ENCODE assay signal across 10 mouse cellular contexts in the genomic region with DNA sequence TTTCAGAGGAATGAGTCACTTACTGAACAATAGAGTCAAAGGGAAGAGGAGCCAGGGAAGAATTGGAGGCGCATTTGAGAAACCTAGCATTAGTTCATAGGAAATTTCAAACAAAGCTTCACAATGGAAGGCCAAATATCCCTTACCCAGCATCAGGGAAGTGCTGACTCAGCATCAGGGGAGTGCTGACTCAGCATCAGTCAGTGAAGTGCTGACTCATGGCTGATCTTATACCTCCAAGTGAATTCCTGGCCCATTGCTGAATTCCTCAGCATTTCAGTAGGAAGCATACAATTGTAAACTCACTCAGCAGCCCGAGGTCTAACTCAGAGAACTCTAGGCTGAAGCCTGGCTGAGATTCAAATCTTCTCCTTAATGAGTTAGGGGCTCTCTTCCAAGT.
DNase-seq lines count a peak whose midpoint lies in the region; ATAC-seq and TF ChIP-seq lines count a peak whose summit lies in the region.
"Had no signal": no experiment of that assay in that cellular context is flagged by ENCODE, and none has a peak within 500 bp of the region (broad histone marks: within the 10 kb centered on the region; RNA-seq: fewer than 3 reads in every experiment).

No protein-coding gene starts in this region.

- no peaks in the 10 kb centered on the region for H3K79me2 ChIP-seq in MEL (ENCODE audit: control insufficient read depth, insufficient read depth, low read length, poor library complexity)

- no peaks in the 10 kb centered on the region for H3K36me3 ChIP-seq in hindbrain, embryonic 10.5 days
- H3K36me3 ChIP-seq in hindbrain, embryonic 14.5 days (replicated peaks; ENCODE audit: control insufficient read depth, insufficient read depth) = no peaks in the 10 kb centered on the region
- H3K36me3 ChIP-seq in MEL (ENCODE audit: control insufficient read depth in 1 of 2, insufficient read depth in 2 of 2, low read length in 2 of 2) = peaks cover 0 to 8% of the 10 kb centered on the region in 2 experiments; a peak in 2 of 4 replicates
- H3K36me3 ChIP-seq in midbrain, embryonic 15.5 days (replicated peaks) = no peaks in the 10 kb centered on the region
- H3K36me3 ChIP-seq: limb, embryonic 12.5 days had no signal

- H3K4me1 ChIP-seq in hindbrain, embryonic 10.5 days (replicated peaks) = peaks cover 38% of the 10 kb centered on the region
- 0 out of 2 replicates have a peak, but pooled peaks cover 15% of the 10 kb centered on the region for H3K4me1 ChIP-seq in hindbrain, embryonic 14.5 days (replicated peaks; ENCODE audit: control insufficient read depth, insufficient read depth, low read length)
- peaks cover 0 to 16% of the 10 kb centered on the region in 2 experiments; a peak in 2 of 4 replicates for H3K4me1 ChIP-seq in MEL (ENCODE audit: control insufficient read depth in 1 of 2, insufficient read depth in 2 of 2, low read length in 2 of 2)
- peaks cover 15% of the 10 kb centered on the region for H3K4me1 ChIP-seq in midbrain, embryonic 15.5 days

- TF ChIP-seq EP300 in MEL (IDR thresholded peaks at IDR 0.05; ENCODE audit: low read depth in 1 of 2, low read length in 2 of 2) = no peak

- peak; percentile 14 for DNase-seq in hindbrain, embryonic 10.5 days (ENCODE audit: low spot score)
- DNase-seq in hindbrain, embryonic 14.5 days (ENCODE audit: low spot score) = no peak
- DNase-seq in 3134 (ENCODE audit: extremely low read depth, insufficient read length, low spot score) (peak; percentile 30), MEL (ENCODE audit: low read depth, low spot score) (no peak)
- DNase-seq in fibroblast of lung, adult 2 months (ENCODE audit: low read depth) = peak; percentile 44
- no peak for DNase-seq in thymus, postnatal 4 days
- DNase-seq: right cerebral cortex, postnatal 25 days had no signal

- no peak overlapping the region for H3K9ac ChIP-seq in hindbrain, embryonic 14.5 days
- no peak overlapping the region for H3K9ac ChIP-seq in MEL (ENCODE audit: control insufficient read depth, low read depth, low read length, poor library complexity, severe bottlenecking)
- no peak overlapping the region for H3K9ac ChIP-seq in midbrain, embryonic 15.5 days
- H3K9ac ChIP-seq: limb, embryonic 12.5 days had no signal

- no peak overlapping the region for H3K4me2 ChIP-seq in hindbrain, embryonic 14.5 days (replicated peaks)
- H3K4me2 ChIP-seq in midbrain, embryonic 15.5 days = no peak overlapping the region
- H3K4me2 ChIP-seq: limb, embryonic 12.5 days had no signal

- 70% methylated on average over 2 of the region's 2 CpGs for WGBS in hindbrain, embryonic 10.5 days
- WGBS in hindbrain, embryonic 14.5 days = 57% methylated on average over 2 of the region's 2 CpGs
- 54% methylated on average over 2 of the region's 2 CpGs for WGBS in midbrain, embryonic 15.5 days

- no peak for TF ChIP-seq POLR2A in MEL (IDR thresholded peaks at IDR 0.05; ENCODE audit: control insufficient read depth in 1 of 2, insufficient read depth in 1 of 2, low read depth in 1 of 2, low read length in 2 of 2, poor library complexity in 1 of 2)

- no peak for TF ChIP-seq CTCF in MEL (IDR thresholded peaks at IDR 0.05 in 2 of 3, conservative IDR thresholded peaks at IDR 0.05 in 1 of 3; ENCODE audit: control insufficient read depth in 1 of 3, insufficient read depth in 1 of 3, low read depth in 2 of 3, low read length in 3 of 3, poor library complexity in 1 of 3, severe bottlenecking in 1 of 3)

- no peaks in the 10 kb centered on the region for H3K27me3 ChIP-seq in hindbrain, embryonic 10.5 days (ENCODE audit: insufficient read depth, poor library complexity, severe bottlenecking)
- no peaks in the 10 kb centered on the region for H3K27me3 ChIP-seq in hindbrain, embryonic 14.5 days (ENCODE audit: control insufficient read depth, insufficient read depth, low read length)
- H3K27me3 ChIP-seq in MEL (ENCODE audit: control insufficient read depth in 1 of 2, insufficient read depth in 2 of 2, low read length in 2 of 2) = no peaks in the 10 kb centered on the region
- no peaks in the 10 kb centered on the region for H3K27me3 ChIP-seq in midbrain, embryonic 15.5 days (replicated peaks)
- H3K27me3 ChIP-seq: limb, embryonic 12.5 days had no signal

- TF ChIP-seq RAD21 in MEL (IDR thresholded peaks at IDR 0.05; ENCODE audit: low read depth, low read length) = no peak

- no peak for ATAC-seq in hindbrain, embryonic 14.5 days (ENCODE audit: low FRiP score)
- no peak for ATAC-seq in midbrain, embryonic 15.5 days (replicated peaks)

- no peaks in the 10 kb centered on the region for H3K9me3 ChIP-seq in hindbrain, embryonic 10.5 days
- H3K9me3 ChIP-seq in hindbrain, embryonic 14.5 days (ENCODE audit: control insufficient read depth, low read length) = no peaks in the 10 kb centered on the region
- H3K9me3 ChIP-seq in MEL (replicated peaks; ENCODE audit: insufficient read depth, low read length) = no peaks in the 10 kb centered on the region
- no peaks in the 10 kb centered on the region for H3K9me3 ChIP-seq in midbrain, embryonic 15.5 days
- H3K9me3 ChIP-seq: limb, embryonic 12.5 days had no signal

- H3K27ac ChIP-seq in hindbrain, embryonic 10.5 days = no peak overlapping the region
- H3K27ac ChIP-seq in hindbrain, embryonic 14.5 days = no peak overlapping the region
- no peak overlapping the region for H3K27ac ChIP-seq in MEL (ENCODE audit: control insufficient read depth, low read depth, low read length)
- H3K27ac ChIP-seq in midbrain, embryonic 15.5 days = no peak overlapping the region
- H3K27ac ChIP-seq: limb, embryonic 12.5 days; macrophage had no signal

- H3K4me3 ChIP-seq in hindbrain, embryonic 10.5 days = no peak overlapping the region
- no peak overlapping the region for H3K4me3 ChIP-seq in hindbrain, embryonic 14.5 days (replicated peaks; ENCODE audit: low read length)
- H3K4me3 ChIP-seq in MEL (ENCODE audit: control insufficient read depth in 1 of 2, insufficient read depth in 1 of 2, low read depth in 2 of 2, low read length in 2 of 2) = no peak overlapping the region
- no peak overlapping the region for H3K4me3 ChIP-seq in midbrain, embryonic 15.5 days
- H3K4me3 ChIP-seq: limb, embryonic 12.5 days had no signal

TF ChIP-seq in MEL, 35 proteins besides CTCF, POLR2A, EP300 and RAD21:
- TF ChIP-seq MEF2A (IDR thresholded peaks at IDR 0.05; ENCODE audit: extremely low read depth, insufficient replicate concordance, low read depth, low read length, poor library complexity, severe bottlenecking) = no peak
- TF ChIP-seq MAFK (IDR thresholded peaks at IDR 0.05; ENCODE audit: borderline replicate concordance, low read depth, low read length) = peak; percentile 97
- peak; percentile 42; the same call in 1 of the 2 replicates for TF ChIP-seq ETS1 (IDR thresholded peaks at IDR 0.05; ENCODE audit: low read depth, low read length)

Comparison
In these comparisons a context has a peak if more than half of its experiments do, and no peak if none do; other contexts are left out.
1. DNase-seq: peak in hindbrain, embryonic 10.5 days (single experiment), 3134 (single experiment) and fibroblast of lung, adult 2 months (single experiment); none in hindbrain, embryonic 14.5 days (single experiment), MEL (single experiment) and thymus, postnatal 4 days (single experiment).